Mouse (Mus musculus) liver, embryonic 16.5 days (tissue): ENCODE data around the gene Nrp1. TPM values are rescaled to one million over a fixed set of nuclear protein-coding genes. Genes with fewer than 3 reads are reported as not detected.

Experiments used
- ATAC-seq: fragments of 200-750 bp; cut with Nextera tagmentation; 2 replicates; pipeline ENCODE4 v1.8.0; 2017; ENCODE audit warnings: low read depth, mild to moderate bottlenecking, moderate number of reproducible peaks, moderate library complexity
- H3K27ac ChIP-seq: fragments of 300-500 bp; sonication (generic); 2 replicates; pipeline ENCODE4 v1.5.1; 2014; ENCODE audit warnings: mild to moderate bottlenecking, low read length
- H3K27me3 ChIP-seq: fragments of 300-500 bp; sonication (generic); 2 replicates; pipeline ENCODE4 v1.6.1; 2014; ENCODE audit warnings: low read depth, low read length, mixed read lengths; ENCODE audit not compliant: control insufficient read depth, insufficient read depth
- H3K36me3 ChIP-seq: fragments of 300-500 bp; sonication (generic); 2 replicates; pipeline ENCODE4 v1.6.1; 2014; ENCODE audit warnings: mild to moderate bottlenecking; ENCODE audit not compliant: control insufficient read depth, insufficient read depth
- H3K4me1 ChIP-seq: fragments of 300-500 bp; sonication (generic); 2 replicates; pipeline ENCODE4 v1.6.1; 2014; ENCODE audit warnings: low read depth, low read length, mixed read lengths; ENCODE audit not compliant: control insufficient read depth
- H3K4me2 ChIP-seq: fragments of 300-500 bp; sonication (generic); 2 replicates; pipeline ENCODE4 v1.6.1; 2014; ENCODE audit warnings: low read depth, low read length, mixed read lengths
- H3K4me3 ChIP-seq: fragments of 300-500 bp; sonication (generic); 2 replicates; pipeline ENCODE4 v1.5.1; 2014; ENCODE audit warnings: low read depth, mild to moderate bottlenecking, low read length
- H3K9ac ChIP-seq: fragments of 300-500 bp; sonication (generic); 2 replicates; pipeline ENCODE4 v1.6.1; 2014; ENCODE audit warnings: low read depth, low read length
- H3K9me3 ChIP-seq: fragments of 300-500 bp; sonication (generic); replicated peaks from 2 replicates; pipeline ENCODE4 v1.6.1; 2016; ENCODE audit warnings: low read length; ENCODE audit not compliant: control insufficient read depth
- WGBS: fragments of 180-500 bp; shearing (Covaris S2); extraction: QIAGEN DNeasy Blood & Tissue Kit; methylation state at CpG from one replicate; pipeline ENCODE4 v1.1.7; 2014; ENCODE audit not compliant: insufficient replicate concordance; 5-methylcytosine and 5-hydroxymethylcytosine counted together
- polyA plus RNA-seq: library from polyadenylated mRNA; unstranded; fragments of >200 nt; fragmentation: Nextera tagmentation; extraction: Ambion mirVana; gene quantifications from 2 replicates; pipeline ENCODE4 v1.2.1, GENCODE M21; 2015

Gene Nrp1
- polyA plus RNA-seq, 1 experiment from 2014 or later: 11.7 TPM

GRCm38 (mm10) chr8:128491126-128492067 lies 133.0 kb downstream of the Nrp1 start:
- Histone ChIP-seq H3K4me3 (no peak overlapping the region), H3K4me1 (peaks cover 7% of the 10 kb centered on the region), H3K9me3 (no peaks in the 10 kb centered on the region), H3K9ac (no peak overlapping the region), H3K27me3 (no peaks in the 10 kb centered on the region), H3K27ac (no peak overlapping the region), H3K36me3 (no peaks in the 10 kb centered on the region), H3K4me2 (no peak overlapping the region)
- peak; percentile 42; the same call in 1 of the 2 replicates for ATAC-seq
- WGBS: 35% methylated on average over 5 of the region's 5 CpGs

- Histone ChIP-seq H3K27ac (no peak overlapping the region), H3K4me3 (no peak overlapping the region), H3K36me3 (no peaks in the 10 kb centered on the region), H3K4me1 (peaks cover 4% of the 10 kb centered on the region), H3K27me3 (no peaks in the 10 kb centered on the region), H3K9me3 (no peaks in the 10 kb centered on the region), H3K9ac (no peak overlapping the region), H3K4me2 (no peak overlapping the region)
- no peak for ATAC-seq
- 53% methylated on average over 3 of the region's 3 CpGs for WGBS
These were observed 135.4 kb downstream of the Nrp1 start for GRCm38 (mm10) chr8:128493801-128494200.

DNA sequence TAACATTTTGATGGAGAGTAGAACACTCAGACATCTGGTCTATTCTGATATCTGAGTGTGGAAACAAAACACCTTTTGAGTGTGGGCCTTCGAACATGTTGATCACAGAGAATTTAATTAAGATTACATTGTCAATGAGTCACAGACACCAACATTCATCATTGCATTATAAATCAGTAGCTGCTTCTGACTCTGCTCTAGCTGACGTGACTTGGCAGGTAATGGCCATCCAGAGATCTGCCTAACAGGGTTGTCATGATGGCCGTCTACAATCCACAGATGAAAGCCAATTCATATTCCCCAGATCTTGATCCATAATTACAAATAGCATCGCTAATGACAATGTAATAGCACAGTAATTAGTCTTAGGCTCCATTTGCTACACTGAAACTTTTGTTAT lies 140.4 kb downstream of the Nrp1 start:
- H3K4me3 ChIP-seq: no peak overlapping the region
- H3K9ac ChIP-seq: no peak overlapping the region
- WGBS: 54% methylated on average over 4 of the region's 4 CpGs
- H3K36me3 ChIP-seq: no peaks in the 10 kb centered on the region
- no peak overlapping the region for H3K27ac ChIP-seq
- no peaks in the 10 kb centered on the region for H3K9me3 ChIP-seq
- no peaks in the 10 kb centered on the region for H3K4me1 ChIP-seq
- no peak overlapping the region for H3K4me2 ChIP-seq
- no peaks in the 10 kb centered on the region for H3K27me3 ChIP-seq
- ATAC-seq: no peak

DNA sequence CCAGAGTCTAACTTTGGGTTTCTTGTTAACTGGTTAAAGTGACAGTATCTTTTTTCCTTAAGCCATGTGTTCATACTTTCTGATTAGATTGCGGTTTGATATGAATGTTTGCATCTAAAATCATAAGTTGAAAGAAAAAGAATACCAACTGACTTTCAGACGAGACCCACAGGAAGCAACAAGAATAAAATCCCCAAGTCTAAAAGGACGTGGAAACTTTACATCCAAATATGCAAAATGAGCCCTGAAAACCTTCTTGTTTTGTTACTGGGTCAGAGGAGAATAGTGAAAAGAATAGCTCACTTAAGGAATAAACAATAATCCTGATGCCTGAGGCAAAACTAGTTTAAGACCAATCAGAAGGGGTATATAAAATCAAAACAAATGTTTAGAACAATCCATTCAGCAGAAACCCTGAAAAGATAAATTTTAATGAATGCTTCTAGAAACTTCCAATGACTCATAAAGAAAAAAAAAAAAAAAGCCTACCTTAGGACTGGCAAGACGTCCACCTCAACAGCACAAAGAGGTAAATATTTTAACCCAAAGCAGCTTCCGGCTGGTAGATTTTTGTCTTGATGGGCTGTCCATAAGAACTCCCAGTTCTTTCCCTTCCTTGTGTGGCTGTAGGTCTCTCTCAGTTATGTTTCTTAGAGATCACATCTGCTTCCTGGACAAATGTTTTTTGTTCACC lies 145.9 kb downstream of the Nrp1 start:
- 49% methylated on average over 5 of the region's 5 CpGs for WGBS
- no peaks in the 10 kb centered on the region for H3K27me3 ChIP-seq
- H3K9me3 ChIP-seq: no peaks in the 10 kb centered on the region
- no peak overlapping the region for H3K9ac ChIP-seq
- H3K4me2 ChIP-seq: no peak overlapping the region
- H3K4me1 ChIP-seq: no peaks in the 10 kb centered on the region
- no peak overlapping the region for H3K4me3 ChIP-seq
- ATAC-seq: no peak
- H3K27ac ChIP-seq: no peak overlapping the region
- H3K36me3 ChIP-seq: no peaks in the 10 kb centered on the region

GRCm38 (mm10) chr8:128505866-128506265 lies 147.5 kb downstream of the Nrp1 start:
- Histone ChIP-seq H3K9ac (no peak overlapping the region), H3K27ac (no peak overlapping the region), H3K27me3 (no peaks in the 10 kb centered on the region), H3K4me3 (no peak overlapping the region), H3K9me3 (no peaks in the 10 kb centered on the region), H3K4me2 (no peak overlapping the region), H3K36me3 (no peaks in the 10 kb centered on the region), H3K4me1 (no peaks in the 10 kb centered on the region)
- ATAC-seq: no peak

- no peaks in the 10 kb centered on the region for H3K9me3 ChIP-seq
- H3K27me3 ChIP-seq: no peaks in the 10 kb centered on the region
- ATAC-seq: no peak
- no peak overlapping the region for H3K27ac ChIP-seq
- no peaks in the 10 kb centered on the region for H3K4me1 ChIP-seq
- no peaks in the 10 kb centered on the region for H3K36me3 ChIP-seq
- H3K4me2 ChIP-seq: no peak overlapping the region
- H3K4me3 ChIP-seq: no peak overlapping the region
- no peak overlapping the region for H3K9ac ChIP-seq
These were observed 150.3 kb downstream of the Nrp1 start for GRCm38 (mm10) chr8:128508723-128509122.

DNA sequence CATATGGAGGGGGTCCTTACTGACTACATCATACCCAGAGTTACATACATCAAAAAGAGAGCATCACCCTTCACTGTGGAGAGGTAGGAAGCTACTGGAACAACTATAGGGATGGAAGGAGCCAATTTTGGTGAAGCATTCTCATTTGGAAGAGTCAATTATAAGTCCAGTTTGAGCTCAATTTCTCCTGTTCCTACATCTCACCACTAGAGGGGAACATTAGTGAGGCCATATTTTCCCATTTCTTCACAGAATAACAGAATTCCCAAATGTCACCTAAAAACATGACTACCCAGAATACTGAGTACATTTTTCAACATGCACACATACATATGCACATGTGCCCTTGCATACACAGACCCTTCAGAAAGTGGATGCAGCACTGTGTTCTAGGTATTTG lies 152.6 kb downstream of the Nrp1 start:
- Histone ChIP-seq H3K4me3 (no peak overlapping the region), H3K36me3 (no peaks in the 10 kb centered on the region), H3K9me3 (no peaks in the 10 kb centered on the region), H3K27ac (no peak overlapping the region), H3K4me2 (no peak overlapping the region), H3K4me1 (no peaks in the 10 kb centered on the region), H3K27me3 (no peaks in the 10 kb centered on the region), H3K9ac (no peak overlapping the region)
- no peak for ATAC-seq

DNA sequence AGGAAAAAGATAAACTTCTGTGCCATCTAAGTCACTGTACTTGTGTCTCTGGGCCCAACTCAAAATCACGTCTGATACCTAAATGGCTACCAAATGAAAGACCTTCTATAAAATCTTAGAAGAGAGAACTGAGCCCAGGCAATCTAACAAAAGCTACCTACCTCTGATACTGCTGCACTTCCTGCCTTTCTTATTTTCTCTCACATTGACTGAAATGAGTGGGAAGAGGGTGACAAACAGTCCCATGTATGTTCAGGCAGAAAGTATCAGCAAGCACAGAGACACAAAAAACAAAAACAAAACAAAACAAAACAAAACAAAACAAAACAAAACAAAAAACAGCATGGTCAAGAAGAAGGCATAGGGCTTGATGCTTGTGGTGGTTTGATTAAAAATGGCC lies 153.3 kb downstream of the Nrp1 start:
- no peak for ATAC-seq

DNA sequence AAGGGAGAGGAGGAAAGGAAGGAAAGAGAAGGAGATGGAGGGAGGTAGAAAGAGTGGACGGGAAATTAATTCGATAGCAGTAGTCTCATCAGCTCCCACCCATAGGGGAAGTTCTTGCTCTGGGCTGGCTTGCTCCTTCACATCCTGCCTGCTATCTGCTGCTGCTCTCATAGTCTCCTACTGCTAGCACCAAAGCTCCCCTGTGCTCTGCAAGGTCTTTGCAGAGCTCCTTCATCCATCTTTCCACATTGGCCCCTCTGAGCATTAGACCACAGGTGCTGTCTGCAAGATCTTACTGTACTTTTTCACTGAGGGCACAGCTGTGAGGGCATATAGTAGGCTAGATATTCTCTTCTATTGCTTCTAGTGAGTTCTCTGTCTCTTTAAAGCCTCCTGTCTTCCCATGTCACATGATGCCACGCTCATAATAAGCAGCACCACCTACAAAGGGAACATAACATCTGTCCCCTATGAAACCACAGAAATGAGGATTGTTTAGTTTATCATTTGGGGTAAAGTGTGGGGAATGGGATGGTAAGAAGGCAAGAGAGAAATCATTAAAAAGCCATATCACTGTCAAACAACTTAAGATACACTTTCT lies 158.5 kb downstream of the Nrp1 start:
- Histone ChIP-seq H3K36me3 (no peaks in the 10 kb centered on the region), H3K27ac (no peak overlapping the region), H3K4me2 (no peak overlapping the region), H3K4me3 (no peak overlapping the region), H3K9me3 (no peaks in the 10 kb centered on the region), H3K9ac (no peak overlapping the region), H3K27me3 (no peaks in the 10 kb centered on the region), H3K4me1 (no peaks in the 10 kb centered on the region)
- ATAC-seq: no peak
- WGBS: 45% methylated on average over 3 of the region's 3 CpGs

More for the DNA sequence above, 153.3 kb downstream of the Nrp1 start:
- no peak overlapping the region for H3K4me2 ChIP-seq
- no peaks in the 10 kb centered on the region for H3K9me3 ChIP-seq
- H3K36me3 ChIP-seq: no peaks in the 10 kb centered on the region
- no peaks in the 10 kb centered on the region for H3K27me3 ChIP-seq
- 50% methylated on average over 1 of the region's 1 CpGs for WGBS
- no peak overlapping the region for H3K4me3 ChIP-seq
- H3K27ac ChIP-seq: no peak overlapping the region
- no peak overlapping the region for H3K9ac ChIP-seq
- H3K4me1 ChIP-seq: no peaks in the 10 kb centered on the region
